Mouse (Mus musculus): Measurements from ENCODE around the gene Ascc1.
"Not testable (repeated sequence)": the region's sequence is repeated elsewhere in the genome, so short reads cannot be mapped to it uniquely, and the experiment has no call there.

Ascc1 gene

GRCm38 (mm10) chr10:60109989-60110388 is 107.4 kb downstream of the Ascc1 start:
- in situ Hi-C loops (cut with MboI; ENCODE audit: low sequenced_read_pairs) = no loop called here

DNA sequence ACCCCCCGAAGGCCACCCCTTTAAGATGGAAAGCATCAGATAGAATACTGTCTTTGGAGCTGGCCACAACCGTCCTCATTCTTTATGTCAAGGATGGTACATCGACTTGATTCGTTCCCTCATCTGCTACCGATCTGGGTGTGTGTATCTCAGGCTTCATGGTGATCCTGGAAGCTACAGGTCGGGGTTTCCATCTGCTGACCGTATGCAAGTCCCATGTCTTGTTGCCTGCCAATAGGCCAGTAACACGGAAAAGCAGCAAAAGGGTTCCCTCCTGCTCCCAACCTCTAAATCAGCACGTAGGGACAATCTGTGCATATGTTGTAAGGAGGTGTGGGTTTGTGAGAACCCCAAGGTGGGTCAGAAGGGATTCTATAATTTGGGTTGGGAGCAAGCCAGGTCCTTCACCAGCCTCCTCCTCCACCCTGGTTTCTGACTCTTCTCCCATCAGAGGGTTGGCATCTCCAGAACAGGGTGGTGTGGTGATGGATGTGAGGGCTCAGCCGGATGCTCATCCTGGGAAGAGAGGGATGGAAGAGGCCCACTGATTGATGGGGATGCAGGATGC is 108.4 kb downstream of the Ascc1 start:
- in situ Hi-C loops (cut with MboI; ENCODE audit: low sequenced_read_pairs) = no loop called here

DNA sequence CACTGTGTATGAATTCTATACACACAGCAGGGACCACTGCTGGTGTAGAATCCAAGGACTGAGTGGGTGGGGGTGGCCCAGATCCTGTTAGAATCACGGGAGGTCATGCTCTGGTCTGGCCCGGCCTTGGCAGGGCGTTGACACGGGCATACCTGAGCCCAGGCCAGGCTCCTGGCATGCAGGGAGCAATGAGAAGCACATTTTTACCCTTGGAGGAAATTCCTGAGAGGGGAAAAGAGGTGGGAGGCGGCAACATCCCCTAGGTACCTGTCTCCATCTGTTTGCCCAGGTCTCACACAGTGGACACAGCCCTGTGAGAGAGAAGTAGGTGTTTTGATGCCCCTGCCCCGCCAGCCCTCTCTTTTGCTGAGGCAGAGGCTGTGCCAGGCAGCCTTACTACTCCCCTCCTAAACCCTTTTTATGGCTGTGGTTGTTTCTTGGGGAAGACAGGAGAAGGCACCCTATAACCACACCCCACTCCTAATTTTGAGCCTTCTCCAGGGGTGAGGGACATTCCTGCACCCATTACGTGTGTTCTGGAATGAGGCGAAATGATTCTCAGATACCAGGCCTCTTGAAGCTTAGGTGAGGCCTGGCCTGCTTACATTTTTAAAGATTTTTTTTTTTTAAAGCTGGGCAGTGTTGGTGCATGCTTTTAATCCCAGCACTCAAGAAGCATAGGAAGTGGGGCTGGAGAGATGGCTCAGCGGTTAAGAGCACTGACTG is 111.5 kb downstream of the Ascc1 start:
- in situ Hi-C loops (cut with MboI; ENCODE audit: low sequenced_read_pairs) = no loop called here

DNA sequence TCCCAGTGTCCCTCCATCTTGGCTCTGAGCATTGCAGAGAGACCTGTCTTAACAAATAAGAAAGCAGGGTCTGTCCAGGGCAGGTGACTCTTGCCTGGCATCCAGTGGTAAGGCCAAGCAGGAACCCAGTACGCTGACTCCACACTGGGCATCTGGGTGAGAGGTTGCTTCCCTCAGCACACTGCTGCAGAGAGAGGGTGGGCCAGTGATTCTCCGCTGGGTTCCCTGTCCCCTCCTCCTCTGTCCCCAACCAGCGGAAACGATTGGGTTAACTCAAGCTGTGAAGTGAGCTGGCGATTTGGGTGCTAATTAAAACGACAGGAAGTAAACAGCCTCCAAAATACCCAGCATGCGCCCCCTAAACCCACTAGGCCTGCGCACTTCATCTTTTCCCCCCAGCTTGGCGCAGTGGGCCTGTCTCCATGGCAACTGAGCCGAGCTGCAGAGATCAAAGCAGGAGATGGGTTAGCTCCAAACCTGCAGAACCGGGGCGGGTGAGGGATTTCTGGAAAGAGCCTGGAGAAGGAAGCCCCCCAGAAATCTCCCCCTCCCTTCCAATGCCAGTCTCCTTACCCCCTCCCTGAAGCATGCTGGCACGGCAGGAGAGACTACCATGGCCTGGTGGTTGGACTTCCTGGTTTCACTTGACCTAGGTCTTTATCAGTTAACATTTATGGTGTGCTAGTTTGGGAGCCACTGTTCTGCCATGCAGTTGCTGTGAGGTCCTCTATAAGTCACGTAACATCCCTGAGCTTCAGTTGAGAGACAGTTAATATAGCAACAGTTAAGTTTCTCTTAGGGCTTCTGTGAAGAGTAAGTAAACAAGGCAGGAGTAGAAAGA is 113.0 kb downstream of the Ascc1 start:
- in situ Hi-C loops (cut with MboI; ENCODE audit: low sequenced_read_pairs) = no loop called here

DNA sequence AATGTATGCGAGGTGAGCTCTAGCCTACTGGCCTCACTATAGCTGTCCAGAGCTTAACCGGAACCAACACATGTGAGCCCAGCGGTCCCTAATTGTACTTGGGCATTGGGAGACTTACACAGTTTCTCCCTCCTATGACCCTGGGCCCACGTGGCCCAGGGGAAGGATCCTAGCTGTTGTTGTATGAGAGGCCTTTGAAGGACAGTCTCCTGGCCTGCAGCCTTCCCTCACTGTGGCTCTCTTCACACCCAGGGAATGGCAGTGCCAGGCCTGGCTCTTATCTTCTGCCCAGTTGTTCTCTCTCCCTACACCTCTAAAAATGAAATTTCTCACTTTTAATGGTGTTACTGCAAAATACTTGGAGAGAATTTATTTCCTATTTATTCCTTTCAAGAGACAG is 114.4 kb downstream of the Ascc1 start:
- in situ Hi-C loops (cut with MboI; ENCODE audit: low sequenced_read_pairs) = no loop called here

- in situ Hi-C loops (cut with MboI; ENCODE audit: low sequenced_read_pairs) = no loop called here
Observed at GRCm38 (mm10) chr10:60118464-60118863, 115.9 kb downstream of the Ascc1 start.

DNA sequence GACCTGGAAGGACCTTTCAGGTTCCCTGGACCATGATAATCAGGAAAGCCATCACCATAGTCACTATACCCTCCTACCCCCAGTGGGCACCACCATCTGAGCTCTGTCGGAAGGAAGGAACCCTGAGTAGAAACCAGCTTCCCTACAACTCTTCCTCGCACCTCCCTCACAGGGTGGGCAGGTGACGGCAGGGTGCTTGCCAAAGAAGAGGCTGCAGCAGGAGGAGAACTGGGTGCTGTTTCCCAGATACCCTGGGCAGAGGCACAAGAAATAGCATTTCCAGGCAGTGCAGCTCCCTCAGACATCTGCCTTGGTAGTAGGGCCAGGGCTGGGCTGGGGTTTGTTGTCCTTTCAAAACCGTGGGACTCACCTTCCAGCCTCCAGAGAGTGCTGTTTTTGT is 118.0 kb downstream of the Ascc1 start:
- in situ Hi-C loops (cut with MboI; ENCODE audit: low sequenced_read_pairs) = no loop called here

- in situ Hi-C loops (cut with MboI; ENCODE audit: low sequenced_read_pairs) = no loop called here
Observed at GRCm38 (mm10) chr10:60124078-60124477, 121.5 kb downstream of the Ascc1 start.

DNA sequence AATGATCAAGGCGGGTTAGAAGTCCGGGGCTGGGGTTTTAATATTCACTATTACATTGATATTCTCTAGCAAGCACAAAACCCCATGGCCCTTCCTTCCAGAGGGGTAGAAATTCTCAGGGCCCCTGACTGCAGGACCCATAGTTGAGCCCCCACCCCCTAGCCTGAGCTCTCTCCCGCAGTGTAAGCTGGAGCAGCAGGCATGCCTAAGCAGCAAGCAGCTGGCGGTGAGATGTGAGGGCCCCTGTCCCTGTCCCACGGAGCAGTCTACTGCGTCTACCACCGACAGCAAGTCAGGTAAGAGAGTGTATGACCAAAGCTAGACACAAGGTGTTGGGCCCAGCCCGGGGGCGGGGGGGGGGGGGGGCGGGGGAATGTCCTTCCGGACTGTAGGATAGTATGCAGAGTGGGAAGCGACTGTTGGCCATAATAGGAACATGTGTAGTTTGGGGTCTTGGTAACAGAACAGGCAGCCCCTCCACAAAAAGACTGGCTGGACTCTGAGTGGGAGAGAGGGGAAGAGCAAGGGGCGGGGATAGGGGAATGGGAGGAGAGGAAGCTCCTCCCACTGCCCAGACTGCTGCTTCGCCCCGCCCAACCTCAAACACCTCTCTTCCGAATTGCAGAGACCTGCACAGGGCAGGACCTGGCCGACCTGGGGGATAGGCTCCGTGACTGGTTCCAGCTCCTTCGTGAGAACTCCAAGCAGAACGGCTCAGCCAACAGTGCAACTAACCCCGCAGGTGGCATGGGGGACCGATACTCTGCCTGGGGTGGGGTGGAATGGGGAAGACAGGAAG is 123.1 kb downstream of the Ascc1 start:
- in situ Hi-C loops (cut with MboI; ENCODE audit: low sequenced_read_pairs) = no loop called here

GRCm38 (mm10) chr10:60128287-60128686 is 125.7 kb downstream of the Ascc1 start:
- in situ Hi-C loops (cut with MboI; ENCODE audit: low sequenced_read_pairs) = no loop called here

- in situ Hi-C loops (cut with MboI; ENCODE audit: low sequenced_read_pairs) = no loop called here
Observed at GRCm38 (mm10) chr10:60130504-60130903, 127.9 kb downstream of the Ascc1 start.

- in situ Hi-C loops (cut with MboI; ENCODE audit: low sequenced_read_pairs) = no loop called here
Observed at GRCm38 (mm10) chr10:60133501-60133900, 130.9 kb downstream of the Ascc1 start.

DNA sequence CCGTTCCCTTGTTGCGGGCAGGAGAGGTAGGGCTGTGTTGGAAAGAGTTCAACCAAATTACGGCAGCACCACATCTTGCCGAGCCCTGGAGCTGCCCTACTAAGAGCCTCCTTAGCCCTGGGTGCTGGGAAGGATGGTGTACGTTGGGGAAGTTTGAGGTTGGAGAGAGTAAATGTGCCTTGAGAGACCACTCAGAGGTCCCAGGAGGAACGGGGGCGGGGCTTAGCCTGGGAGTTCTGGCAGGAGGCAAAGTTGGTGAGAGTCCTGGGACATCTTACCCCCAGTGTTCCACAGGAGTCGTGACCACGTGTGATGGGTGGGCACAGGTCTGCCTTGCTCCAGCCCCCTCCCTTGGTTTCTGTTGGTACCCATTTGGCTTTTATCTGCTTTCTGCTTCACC is 131.6 kb downstream of the Ascc1 start:
- in situ Hi-C loops (cut with MboI; ENCODE audit: low sequenced_read_pairs) = no loop called here

- in situ Hi-C loops (cut with MboI; ENCODE audit: low sequenced_read_pairs) = not testable (repeated sequence)
Observed at GRCm38 (mm10) chr10:60136010-60136409, 133.4 kb downstream of the Ascc1 start.

DNA sequence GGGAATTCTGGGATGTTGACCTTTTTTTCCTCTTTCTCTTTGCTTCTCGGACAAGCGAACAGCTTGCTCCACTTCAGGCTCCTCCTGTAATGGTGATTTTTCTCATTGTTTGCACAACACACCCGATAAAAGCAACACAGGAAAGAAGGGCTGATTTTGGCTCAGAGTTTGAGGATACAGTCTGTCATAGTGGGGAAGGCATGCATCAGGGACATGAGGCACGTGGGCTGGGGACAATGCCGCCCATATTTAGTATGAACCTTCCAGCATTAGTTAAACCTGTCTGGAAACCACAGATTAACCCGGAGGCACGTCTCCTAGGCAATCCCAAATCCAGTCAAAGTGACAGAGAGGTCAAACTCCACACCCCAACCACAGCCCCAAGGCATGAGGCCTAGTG is 134.3 kb downstream of the Ascc1 start:
- in situ Hi-C loops (cut with MboI; ENCODE audit: low sequenced_read_pairs) = no loop called here

GRCm38 (mm10) chr10:60138680-60139079 is 136.1 kb downstream of the Ascc1 start:
- in situ Hi-C loops (cut with MboI; ENCODE audit: low sequenced_read_pairs) = no loop called here

- in situ Hi-C loops (cut with MboI; ENCODE audit: low sequenced_read_pairs) = no loop called here
Observed at GRCm38 (mm10) chr10:60140751-60141150, 138.1 kb downstream of the Ascc1 start.

DNA sequence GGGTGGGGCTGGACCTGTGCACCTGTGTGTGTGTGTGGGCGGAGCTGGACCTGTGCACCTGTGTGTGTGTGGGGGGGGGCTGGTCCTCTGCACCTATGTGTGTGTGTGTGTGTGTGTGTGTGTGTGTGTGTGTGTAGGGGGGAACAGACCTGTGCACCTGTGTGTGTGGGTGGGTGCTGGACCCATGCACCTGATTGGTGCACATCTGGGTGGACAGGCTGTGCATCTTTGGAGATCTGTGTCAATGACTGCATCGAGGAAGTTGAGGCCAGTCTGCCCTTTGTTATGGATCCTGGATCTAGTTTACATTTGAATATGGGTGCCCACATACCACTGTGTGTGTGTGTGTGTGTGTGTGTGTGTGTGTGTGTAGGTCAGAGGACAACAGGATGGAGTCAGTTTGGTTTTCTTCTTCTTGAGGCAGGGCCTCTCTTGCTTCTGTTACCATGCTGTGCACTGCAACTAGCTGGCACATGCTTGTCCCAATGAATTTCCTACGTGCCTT is 139.1 kb downstream of the Ascc1 start:
- in situ Hi-C loops (cut with MboI; ENCODE audit: low sequenced_read_pairs) = no loop called here

DNA sequence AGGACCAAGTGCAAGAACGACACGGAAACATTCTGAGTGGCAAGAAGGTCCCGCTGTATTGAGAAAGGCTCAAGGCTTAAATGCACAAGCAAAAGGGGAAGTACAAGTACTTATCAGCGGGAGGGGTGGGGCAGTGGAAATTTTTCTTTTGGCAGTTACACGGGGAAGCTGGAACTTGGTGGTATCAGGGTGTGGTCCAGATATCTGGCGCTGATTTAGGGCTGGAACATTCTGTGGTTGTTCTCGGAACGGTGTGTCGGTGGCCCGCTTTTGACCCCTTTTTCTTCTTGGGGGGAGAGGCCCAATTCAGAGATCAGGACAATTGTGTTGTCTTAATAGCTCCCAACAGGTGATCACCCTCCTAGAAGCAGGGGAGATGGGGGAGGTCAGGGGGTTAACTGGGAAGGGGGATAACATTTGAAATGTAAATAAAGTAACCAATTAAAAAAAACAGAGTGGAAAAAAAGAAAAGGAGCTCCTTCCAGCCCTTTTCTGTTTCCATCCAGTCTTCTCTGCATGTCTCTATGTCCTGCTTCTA is 145.0 kb downstream of the Ascc1 start:
- in situ Hi-C loops (cut with MboI; ENCODE audit: low sequenced_read_pairs) = not testable (repeated sequence)

DNA sequence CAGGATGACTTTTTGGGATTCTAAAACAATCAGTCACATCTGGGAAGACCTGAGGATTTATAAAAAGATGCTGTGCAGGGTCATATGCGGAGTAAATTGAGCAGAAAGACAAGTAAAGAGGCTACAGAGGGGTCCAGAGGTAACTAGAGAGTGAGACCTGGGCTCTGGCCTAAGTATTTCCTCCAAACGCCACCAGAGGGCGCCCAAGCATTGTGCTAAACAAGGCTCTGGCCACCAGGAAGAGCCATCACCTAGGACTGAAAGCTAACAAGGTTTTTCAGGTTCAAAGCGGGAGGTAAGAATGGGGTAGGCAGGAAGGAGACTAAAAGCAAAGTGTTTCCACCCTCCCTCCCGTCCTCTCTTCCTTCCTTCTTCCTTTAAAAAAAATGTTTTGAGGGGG is 145.5 kb downstream of the Ascc1 start:
- in situ Hi-C loops (cut with MboI; ENCODE audit: low sequenced_read_pairs) = no loop called here

Data from CH12F3 (cell line).